ENCODE assay signal across 21 mouse cellular contexts in genomic region chr3:84529021-84529420, GRCm38 (mm10).
"Had no signal": no experiment of that assay in that cellular context is flagged by ENCODE, and none has a peak within 500 bp of the region (broad histone marks: within the 10 kb centered on the region; RNA-seq: fewer than 3 reads in every experiment).

No protein-coding gene starts in this region.

- H3K9ac ChIP-seq: kidney, embryonic 15.5 days; limb, embryonic 12.5 days; limb, embryonic 15.5 days; liver, embryonic 12.5 days; liver, embryonic 15.5 days; lung, embryonic 15.5 days had no signal

- H3K9me3 ChIP-seq: kidney, embryonic 15.5 days; limb, embryonic 12.5 days; limb, embryonic 15.5 days; liver, embryonic 12.5 days; liver, embryonic 15.5 days; lung, embryonic 15.5 days; megakaryocyte, embryonic 14.5 days had no signal

- ATAC-seq: liver, embryonic 12.5 days had no signal

- DNase-seq: kidney, postnatal 10 days; kidney, postnatal 36 days; left cerebral cortex, postnatal 4 days; lung, adult 18-20 months; lung, postnatal 10 days; lung, postnatal 36 days; midbrain, embryonic 14.5 days; right cerebral cortex, adult 18-20 months; right cerebral cortex, postnatal 14 days; right cerebral cortex, postnatal 4 days; thymus, adult 2 months; thymus, postnatal 14 days had no signal

- H3K4me3 ChIP-seq: kidney, embryonic 15.5 days; limb, embryonic 12.5 days; limb, embryonic 15.5 days; liver, embryonic 12.5 days; liver, embryonic 15.5 days; lung, embryonic 15.5 days; megakaryocyte, embryonic 14.5 days had no signal

- H3K27ac ChIP-seq: kidney, embryonic 15.5 days; limb, embryonic 12.5 days; limb, embryonic 15.5 days; liver, embryonic 12.5 days; liver, embryonic 15.5 days; lung, embryonic 15.5 days; stomach, postnatal 0 days had no signal

- H3K4me2 ChIP-seq: kidney, embryonic 15.5 days; limb, embryonic 12.5 days; limb, embryonic 15.5 days; liver, embryonic 12.5 days; liver, embryonic 15.5 days; lung, embryonic 15.5 days; midbrain, embryonic 11.5 days had no signal

- H3K4me1 ChIP-seq: kidney, embryonic 15.5 days; limb, embryonic 12.5 days; limb, embryonic 15.5 days; liver, embryonic 15.5 days; lung, embryonic 15.5 days had no signal

- H3K27me3 ChIP-seq: kidney, embryonic 15.5 days; limb, embryonic 12.5 days; limb, embryonic 15.5 days; liver, embryonic 12.5 days; liver, embryonic 15.5 days; lung, embryonic 15.5 days; megakaryocyte, embryonic 14.5 days had no signal

- H3K36me3 ChIP-seq: liver, embryonic 15.5 days had no signal
